13 mouse cellular contexts compared by ENCODE assay signal in the genomic region with DNA sequence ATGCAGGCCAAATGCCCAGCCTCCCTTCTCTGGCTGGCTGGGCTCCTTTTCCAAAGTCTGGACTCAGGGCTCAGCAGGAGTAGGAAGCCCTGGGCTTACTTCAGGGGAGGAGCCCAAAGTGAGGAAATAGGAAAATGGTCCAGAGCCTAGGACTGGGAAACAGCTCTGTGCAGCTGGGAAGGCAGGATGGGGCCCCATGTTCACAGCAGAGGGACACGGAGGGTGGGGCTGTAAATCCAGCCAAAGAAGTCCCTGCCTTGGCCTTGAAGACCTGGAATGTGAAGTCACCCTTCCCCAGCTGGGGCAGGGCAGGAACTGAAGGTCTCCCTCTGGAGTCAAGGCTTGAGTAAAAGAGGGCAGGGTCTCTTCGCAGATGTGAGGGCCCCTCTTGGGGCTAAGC. TPM values are rescaled to one million over a fixed set of nuclear protein-coding genes. Genes with fewer than 3 reads are reported as not detected.
DNase-seq lines count a peak whose midpoint lies in the region; ATAC-seq and TF ChIP-seq lines count a peak whose summit lies in the region.
"Had no signal": no experiment of that assay in that cellular context is flagged by ENCODE, and none has a peak within 500 bp of the region (broad histone marks: within the 10 kb centered on the region; RNA-seq: fewer than 3 reads in every experiment).

No protein-coding gene starts in this region.

- no peaks in the 10 kb centered on the region for H3K27me3 ChIP-seq in lung, embryonic 14.5 days (ENCODE audit: insufficient read depth, low read length)
- no peaks in the 10 kb centered on the region for H3K27me3 ChIP-seq in intestine, embryonic 14.5 days (replicated peaks; ENCODE audit: control insufficient read depth, insufficient read depth, low read length)
- no peaks in the 10 kb centered on the region for H3K27me3 ChIP-seq in stomach, embryonic 16.5 days (ENCODE audit: control insufficient read depth, insufficient read depth, low read length)

- no peaks in the 10 kb centered on the region; the same call in 1 of the 2 replicates for H3K4me1 ChIP-seq in lung, embryonic 14.5 days (ENCODE audit: insufficient read depth)
- H3K4me1 ChIP-seq in intestine, embryonic 14.5 days (replicated peaks; ENCODE audit: control insufficient read depth, insufficient read depth, low read length): peaks cover 27% of the 10 kb centered on the region
- peaks cover 27% of the 10 kb centered on the region for H3K4me1 ChIP-seq in stomach, embryonic 16.5 days (ENCODE audit: control insufficient read depth, insufficient read depth, low read length)

- no peak overlapping the region for H3K9ac ChIP-seq in lung, embryonic 14.5 days
- H3K9ac ChIP-seq in intestine, embryonic 14.5 days (ENCODE audit: low read length): no peak overlapping the region
- peak overlapping the region; percentile 10; the same call in 1 of the 2 replicates for H3K9ac ChIP-seq in stomach, embryonic 16.5 days (ENCODE audit: low read length)
- H3K9ac ChIP-seq: liver, embryonic 12.5 days had no signal

- WGBS in lung, embryonic 14.5 days: 42% methylated on average over 2 of the region's 2 CpGs
- WGBS in intestine, embryonic 14.5 days: 31% methylated on average over 2 of the region's 2 CpGs
- WGBS in stomach, embryonic 16.5 days: 19% methylated on average over 2 of the region's 2 CpGs

- TF ChIP-seq CTCF in lung, embryonic 14.5 days (IDR thresholded peaks at IDR 0.05; ENCODE audit: low read depth): no peak
- no peak for TF ChIP-seq CTCF in layer of hippocampus, adult 2 months (conservative IDR thresholded peaks at IDR 0.05)

- DNase-seq in lung, embryonic 14.5 days: peak; percentile 26
- DNase-seq in lung, postnatal 25 days (ENCODE audit: low spot score): no peak
- DNase-seq in heart, adult 9 months (ENCODE audit: low spot score in 2 of 2): peak; percentile 55 to 61
- DNase-seq in intestine, embryonic 14.5 days (ENCODE audit: low spot score): no peak
- DNase-seq in layer of hippocampus, adult 2 months (ENCODE audit: low spot score in 2 of 2): no peak
- no peak for DNase-seq in adrenal gland, adult 8-10 months
- DNase-seq: cerebellum, postnatal 14 days; layer of hippocampus, adult 9-11 months had no signal

- H3K27ac ChIP-seq in lung, embryonic 14.5 days (ENCODE audit: low read depth): no peak overlapping the region
- H3K27ac ChIP-seq in intestine, embryonic 14.5 days (ENCODE audit: low read depth): peak overlapping the region; percentile 60
- peak overlapping the region; percentile 37 for H3K27ac ChIP-seq in stomach, embryonic 16.5 days (ENCODE audit: low read length)
- H3K27ac ChIP-seq in layer of hippocampus, adult 2 months: no peak overlapping the region
- H3K27ac ChIP-seq: liver, embryonic 12.5 days had no signal

- H3K9me3 ChIP-seq in lung, embryonic 14.5 days (ENCODE audit: low read depth, low read length): no peaks in the 10 kb centered on the region
- no peaks in the 10 kb centered on the region for H3K9me3 ChIP-seq in intestine, embryonic 14.5 days (ENCODE audit: control insufficient read depth, low read length)
- H3K9me3 ChIP-seq in stomach, embryonic 16.5 days (replicated peaks; ENCODE audit: control insufficient read depth, low read length): no peaks in the 10 kb centered on the region
- H3K9me3 ChIP-seq: liver, embryonic 12.5 days had no signal

- no peak for ATAC-seq in lung, embryonic 14.5 days (ENCODE audit: insufficient read depth)
- 0 out of 2 replicates have a peak, but pooled peaks have one; percentile 9 for ATAC-seq in intestine, embryonic 14.5 days (replicated peaks; ENCODE audit: low FRiP score, low TSS enrichment, low read depth)
- no peak for ATAC-seq in stomach, embryonic 16.5 days (ENCODE audit: insufficient read depth, low FRiP score)
- ATAC-seq: liver, embryonic 12.5 days had no signal

- H3K4me2 ChIP-seq in lung, embryonic 14.5 days: no peak overlapping the region
- no peak overlapping the region for H3K4me2 ChIP-seq in intestine, embryonic 14.5 days (ENCODE audit: low read length)
- no peak overlapping the region for H3K4me2 ChIP-seq in stomach, embryonic 16.5 days (ENCODE audit: low read depth, low read length)
- H3K4me2 ChIP-seq: liver, embryonic 12.5 days had no signal

- no peak overlapping the region for H3K4me3 ChIP-seq in lung, embryonic 14.5 days (ENCODE audit: low read depth, low read length)
- no peak overlapping the region for H3K4me3 ChIP-seq in intestine, embryonic 14.5 days (ENCODE audit: low read depth, low read length)
- no peak overlapping the region for H3K4me3 ChIP-seq in stomach, embryonic 16.5 days (replicated peaks; ENCODE audit: low read length)
- H3K4me3 ChIP-seq in layer of hippocampus, adult 2 months: no peak overlapping the region
- H3K4me3 ChIP-seq: liver, embryonic 12.5 days; myocyte had no signal

- H3K36me3 ChIP-seq in lung, embryonic 14.5 days (ENCODE audit: insufficient read depth): 0 out of 2 replicates have a peak, but pooled peaks cover under 1% of the 10 kb centered on the region
- peaks cover 5% of the 10 kb centered on the region for H3K36me3 ChIP-seq in intestine, embryonic 14.5 days (ENCODE audit: control insufficient read depth, insufficient read depth, low read length)
- no peaks in the 10 kb centered on the region for H3K36me3 ChIP-seq in stomach, embryonic 16.5 days (ENCODE audit: control insufficient read depth, insufficient read depth, low read length)
- H3K36me3 ChIP-seq: liver, embryonic 12.5 days had no signal

RNA-seq across cellular contexts. Expression of a gene that starts 1.3 kb away (rescaled TPM):
- polyA plus RNA-seq in lung, embryonic 14.5 days (2014; fragmentation: Nextera tagmentation; extraction: Ambion mirVana): 17.3 and 22.0 TPM in 2 replicates
- polyA plus RNA-seq in intestine, embryonic 14.5 days (2014; fragmentation: Nextera tagmentation; extraction: Ambion mirVana): 25.2 and 28.6 TPM in 2 replicates
- polyA plus RNA-seq in stomach, embryonic 16.5 days (2015; fragmentation: Nextera tagmentation; extraction: Ambion mirVana): 16.9 TPM in 2 replicates
- 1 to 10 TPM; 1.1 to 2.0 TPM for total RNA-seq in layer of hippocampus, adult 2 months (2021)
- total RNA-seq in adrenal gland, adult 8-10 months (2022): 1 to 10 TPM; 1.7 to 2.5 (median 1.8) TPM
- total RNA-seq: megakaryocyte, adult 5-6 weeks had no signal

RNA-seq across cellular contexts. Expression of a gene that starts 17.3 kb away (rescaled TPM):
- 3.7 and 4.2 TPM in 2 replicates for polyA plus RNA-seq in lung, embryonic 14.5 days (2014; fragmentation: Nextera tagmentation; extraction: Ambion mirVana)
- 6.9 and 7.7 TPM in 2 replicates for polyA plus RNA-seq in intestine, embryonic 14.5 days (2014; fragmentation: Nextera tagmentation; extraction: Ambion mirVana)
- 14.0 and 14.2 TPM in 2 replicates for polyA plus RNA-seq in stomach, embryonic 16.5 days (2015; fragmentation: Nextera tagmentation; extraction: Ambion mirVana)
- 1 to 10 TPM; 3.8 to 5.1 TPM for total RNA-seq in layer of hippocampus, adult 2 months (2021)
- 1 to 10 TPM; 5.1 to 7.8 (median 7.7) TPM for total RNA-seq in adrenal gland, adult 8-10 months (2022)

RNA-seq across cellular contexts. Expression of a gene that starts 37.8 kb away (rescaled TPM):
- not detected in 2 replicates for polyA plus RNA-seq in lung, embryonic 14.5 days (2014; fragmentation: Nextera tagmentation; extraction: Ambion mirVana)
- polyA plus RNA-seq in intestine, embryonic 14.5 days (2014; fragmentation: Nextera tagmentation; extraction: Ambion mirVana): 0.28 TPM in 1 of 2 replicates, not detected in the other
- not detected in 2 replicates for polyA plus RNA-seq in stomach, embryonic 16.5 days (2015; fragmentation: Nextera tagmentation; extraction: Ambion mirVana)
- under 1 TPM in 1 of 2 experiments, not detected in 1; 0.59 TPM for total RNA-seq in layer of hippocampus, adult 2 months (2021)
- total RNA-seq in adrenal gland, adult 8-10 months (2022): 1 to 10 TPM in 1 of 4 experiments, under 1 TPM in 2, not detected in 1; 0.38 to 1.5 (median 0.91) TPM
- total RNA-seq: gastrocnemius, adult 8-10 months had no signal
- polyA plus RNA-seq: liver, embryonic 12.5 days; myocyte had no signal

RNA-seq across cellular contexts. Expression of a gene that starts 41.6 kb away (rescaled TPM):
- 182 and 184 TPM in 2 replicates for polyA plus RNA-seq in lung, embryonic 14.5 days (2014; fragmentation: Nextera tagmentation; extraction: Ambion mirVana)
- polyA plus RNA-seq in intestine, embryonic 14.5 days (2014; fragmentation: Nextera tagmentation; extraction: Ambion mirVana): 291 and 300 TPM in 2 replicates
- 228 and 239 TPM in 2 replicates for polyA plus RNA-seq in stomach, embryonic 16.5 days (2015; fragmentation: Nextera tagmentation; extraction: Ambion mirVana)
- 100 to 1,000 TPM; 245 to 247 TPM for total RNA-seq in layer of hippocampus, adult 2 months (2021)
- 100 to 1,000 TPM; 218 to 251 (median 230) TPM for total RNA-seq in adrenal gland, adult 8-10 months (2022)

Comparison
In these comparisons a context has a peak if more than half of its experiments do, and no peak if none do; other contexts are left out.
1. DNase-seq: peak in lung, embryonic 14.5 days (single experiment) and heart, adult 9 months (2 of 2); none in lung, postnatal 25 days (single experiment), intestine, embryonic 14.5 days (single experiment), layer of hippocampus, adult 2 months (0 of 2) and adrenal gland, adult 8-10 months (single experiment).
2. H3K27ac ChIP-seq: peak in intestine, embryonic 14.5 days (single experiment) and stomach, embryonic 16.5 days (single experiment); none in lung, embryonic 14.5 days (single experiment) and layer of hippocampus, adult 2 months (single experiment).